Mouse (Mus musculus) intestine, postnatal 0 days (tissue): ENCODE results near the gene Cst3. TPM values are rescaled to one million over a fixed set of nuclear protein-coding genes. Genes with fewer than 3 reads are reported as not detected.

Experiments used
- ATAC-seq: fragments of 200-750 bp; cut with Nextera tagmentation; 2 replicates; pipeline ENCODE4 v1.8.0; 2017; ENCODE audit warnings: mild to moderate bottlenecking, moderate TSS enrichment, moderate library complexity
- H3K27ac ChIP-seq: fragments of 300-500 bp; sonication (generic); 2 replicates; pipeline ENCODE4 v1.5.1; 2014; ENCODE audit warnings: mild to moderate bottlenecking, low read depth, low read length, moderate library complexity
- H3K27me3 ChIP-seq: fragments of 300-500 bp; sonication (generic); replicated peaks from 2 replicates; pipeline ENCODE4 v1.6.1; 2014; ENCODE audit warnings: low read length, mixed read lengths; ENCODE audit not compliant: control insufficient read depth, insufficient read depth
- H3K36me3 ChIP-seq: fragments of 300-500 bp; sonication (generic); 2 replicates; pipeline ENCODE4 v1.6.1; 2014; ENCODE audit warnings: mild to moderate bottlenecking, moderate library complexity; ENCODE audit not compliant: control insufficient read depth, insufficient read depth
- H3K4me1 ChIP-seq: fragments of 300-500 bp; sonication (generic); replicated peaks from 2 replicates; pipeline ENCODE4 v1.6.1; 2014; ENCODE audit warnings: antibody characterized with exemption, low read length, mixed read lengths; ENCODE audit not compliant: control insufficient read depth, insufficient read depth
- H3K4me2 ChIP-seq: fragments of 300-500 bp; sonication (generic); replicated peaks from 2 replicates; pipeline ENCODE4 v1.6.1; 2014; ENCODE audit warnings: low read depth, mild to moderate bottlenecking, moderate library complexity
- H3K4me3 ChIP-seq: fragments of 300-500 bp; sonication (generic); 2 replicates; pipeline ENCODE4 v1.5.1; 2014; ENCODE audit warnings: low read depth, low read length
- H3K9ac ChIP-seq: fragments of 300-500 bp; sonication (generic); 2 replicates; pipeline ENCODE4 v1.6.1; 2014; ENCODE audit warnings: mild to moderate bottlenecking, low read depth, low read length
- H3K9me3 ChIP-seq: fragments of 300-500 bp; sonication (generic); 2 replicates; pipeline ENCODE4 v1.6.1; 2016; ENCODE audit warnings: mixed run types; ENCODE audit not compliant: control insufficient read depth
- CTCF ChIP-seq: sonication (generic); IDR thresholded peaks from 2 replicates; pipeline ENCODE4 v1.5.1; 2016; ENCODE audit warnings: low read depth, mild to moderate bottlenecking, control low read depth, antibody characterized with exemption, moderate library complexity
- WGBS: fragments of 180-500 bp; shearing (Covaris S2); extraction: QIAGEN DNeasy Blood & Tissue Kit; methylation state at CpG from one replicate; pipeline ENCODE4 v1.1.7; 2014; 5-methylcytosine and 5-hydroxymethylcytosine counted together
- polyA plus RNA-seq: library from polyadenylated mRNA; unstranded; fragments of >200 nt; fragmentation: Nextera tagmentation; extraction: Ambion mirVana; gene quantifications from 2 replicates; pipeline ENCODE4 v1.2.1, GENCODE M21; 2015

The Cst3 gene
- polyA plus RNA-seq, 1 experiment from 2014 or later: 313 TPM

GRCm38 (mm10) chr2:148889331-148890010 lies 14.0 kb upstream of the Cst3 start:
- no peak overlapping the region for H3K9ac ChIP-seq
- no peaks in the 10 kb centered on the region for H3K9me3 ChIP-seq
- no peak for ATAC-seq
- H3K27me3 ChIP-seq: no peaks in the 10 kb centered on the region
- no peaks in the 10 kb centered on the region for H3K36me3 ChIP-seq
- H3K27ac ChIP-seq: no peak overlapping the region
- no peak for TF ChIP-seq CTCF
- 79% methylated on average over 3 of the region's 3 CpGs for WGBS
- H3K4me3 ChIP-seq: no peak overlapping the region
- no peaks in the 10 kb centered on the region for H3K4me1 ChIP-seq
- no peak overlapping the region for H3K4me2 ChIP-seq

- 80% methylated on average over 3 of the region's 3 CpGs for WGBS
- ATAC-seq: no peak
- Histone ChIP-seq H3K4me2 (no peak overlapping the region), H3K36me3 (no peaks in the 10 kb centered on the region), H3K4me1 (no peaks in the 10 kb centered on the region; the same call in 1 of the 2 replicates), H3K27me3 (no peaks in the 10 kb centered on the region), H3K9me3 (no peaks in the 10 kb centered on the region), H3K4me3 (no peak overlapping the region), H3K27ac (no peak overlapping the region), H3K9ac (no peak overlapping the region)
- TF ChIP-seq CTCF: no peak
These were observed 13.4 kb upstream of the Cst3 start for GRCm38 (mm10) chr2:148888872-148889271.

- no peak for ATAC-seq
- Histone ChIP-seq H3K4me2 (no peak overlapping the region), H3K36me3 (no peaks in the 10 kb centered on the region), H3K27me3 (no peaks in the 10 kb centered on the region), H3K9me3 (no peaks in the 10 kb centered on the region), H3K27ac (no peak overlapping the region), H3K9ac (no peak overlapping the region), H3K4me3 (no peak overlapping the region), H3K4me1 (no peaks in the 10 kb centered on the region; the same call in 1 of the 2 replicates)
- TF ChIP-seq CTCF: no peak
These were observed 9.2 kb upstream of the Cst3 start for GRCm38 (mm10) chr2:148884738-148885137.

GRCm38 (mm10) chr2:148879199-148879598 lies 3.7 kb upstream of the Cst3 start:
- Histone ChIP-seq H3K27me3 (no peaks in the 10 kb centered on the region), H3K9ac (no peak overlapping the region), H3K4me2 (no peak overlapping the region), H3K27ac (no peak overlapping the region), H3K4me1 (no peaks in the 10 kb centered on the region; the same call in 1 of the 2 replicates), H3K4me3 (no peak overlapping the region), H3K36me3 (no peaks in the 10 kb centered on the region), H3K9me3 (no peaks in the 10 kb centered on the region)
- TF ChIP-seq CTCF: no peak
- 70% methylated on average over 1 of the region's 1 CpGs for WGBS
- ATAC-seq: no peak

GRCm38 (mm10) chr2:148878641-148879130 lies 3.2 kb upstream of the Cst3 start:
- Histone ChIP-seq H3K27me3 (no peaks in the 10 kb centered on the region), H3K4me2 (no peak overlapping the region), H3K27ac (no peak overlapping the region), H3K4me1 (no peaks in the 10 kb centered on the region; the same call in 1 of the 2 replicates), H3K4me3 (no peak overlapping the region), H3K9me3 (no peaks in the 10 kb centered on the region), H3K9ac (no peak overlapping the region), H3K36me3 (no peaks in the 10 kb centered on the region)
- no peak for TF ChIP-seq CTCF
- ATAC-seq: no peak
- 4% methylated on average over 2 of the region's 2 CpGs for WGBS

- no peak for TF ChIP-seq CTCF
- H3K4me2 ChIP-seq: no peak overlapping the region
- no peaks in the 10 kb centered on the region for H3K27me3 ChIP-seq
- H3K27ac ChIP-seq: no peak overlapping the region
- 14% methylated on average over 3 of the region's 3 CpGs for WGBS
- H3K9ac ChIP-seq: no peak overlapping the region
- H3K36me3 ChIP-seq: peaks cover 2% of the 10 kb centered on the region; the same call in 1 of the 2 replicates
- no peaks in the 10 kb centered on the region for H3K4me1 ChIP-seq
- H3K4me3 ChIP-seq: no peak overlapping the region
- no peaks in the 10 kb centered on the region for H3K9me3 ChIP-seq
- ATAC-seq: no peak
These were observed 1.7 kb upstream of the Cst3 start for GRCm38 (mm10) chr2:148877016-148877770.
